Mouse (Mus musculus): ENCODE measurements around the gene Actl7b. TPM values are rescaled to one million over a fixed set of nuclear protein-coding genes. Genes with fewer than 3 reads are reported as not detected.

Gene Actl7b
- polyA plus RNA-seq, 1 experiment from 2014 or later = not detected

DNA sequence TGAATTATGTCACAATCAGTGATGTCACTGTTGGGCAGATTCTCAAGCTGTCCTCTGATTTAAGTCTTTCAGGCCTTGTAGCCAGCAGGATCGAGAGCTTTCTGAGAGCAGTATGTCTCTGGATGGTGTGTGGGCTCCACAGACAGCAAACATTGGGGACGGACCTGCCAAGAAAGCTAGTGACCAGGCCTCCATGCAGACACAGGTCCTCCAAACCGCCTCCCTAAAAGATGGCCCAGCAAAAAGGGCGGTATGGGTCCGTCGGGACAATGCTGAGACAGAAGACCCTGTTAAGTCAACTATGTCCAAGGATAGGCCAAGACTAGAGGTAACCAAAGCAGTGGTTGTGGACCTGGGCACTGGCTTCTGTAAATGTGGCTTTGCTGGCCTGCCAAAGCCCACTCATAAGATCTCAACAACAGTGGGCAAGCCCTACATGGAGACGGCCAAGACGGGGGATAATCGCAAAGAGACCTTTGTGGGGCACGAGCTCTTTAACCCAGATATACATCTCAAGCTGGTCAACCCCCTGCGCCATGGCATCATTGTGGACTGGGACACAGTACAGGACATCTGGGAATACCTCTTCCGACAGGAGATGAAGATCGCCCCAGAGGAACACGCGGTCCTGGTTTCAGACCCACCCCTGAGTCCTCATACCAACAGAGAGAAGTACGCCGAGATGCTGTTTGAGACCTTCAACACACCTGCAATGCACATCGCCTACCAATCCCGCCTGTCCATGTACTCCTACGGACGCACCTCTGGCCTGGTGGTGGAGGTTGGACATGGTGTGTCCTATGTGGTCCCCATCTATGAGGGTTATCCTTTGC is 2.3 kb upstream of the Actl7b start, which contains the start of gene Actl7a:
Gene Actl7a (plus strand): TSS at position 51 of the 833 bp plus-strand sequence.
- H3K9me3 ChIP-seq (ENCODE audit: control insufficient read depth, low read length) = no peaks in the 10 kb centered on the region
- peaks cover under 1% of the 10 kb centered on the region; the same call in 1 of the 2 replicates for H3K36me3 ChIP-seq (ENCODE audit: control insufficient read depth, insufficient read depth, low read length)
- 96% methylated on average over 21 of the region's 21 CpGs for WGBS
- no peak within 1 kb of the TSS for H3K27ac ChIP-seq (ENCODE audit: low read depth, low read length)
- no peak within 1 kb of the TSS for H3K9ac ChIP-seq (ENCODE audit: low read length)
- ATAC-seq (ENCODE audit: low FRiP score) (no peak), DNase-seq (ENCODE audit: low spot score, missing footprints) (no peak)
- H3K27me3 ChIP-seq (ENCODE audit: control insufficient read depth, insufficient read depth, low read length) = no peaks in the 10 kb centered on the region
- no peak within 1 kb of the TSS for H3K4me2 ChIP-seq
- H3K4me1 ChIP-seq (ENCODE audit: control insufficient read depth, insufficient read depth, low read length) = no peaks in the 10 kb centered on the region
- H3K4me3 ChIP-seq (ENCODE audit: low read depth, low read length) = no peak within 1 kb of the TSS

DNA sequence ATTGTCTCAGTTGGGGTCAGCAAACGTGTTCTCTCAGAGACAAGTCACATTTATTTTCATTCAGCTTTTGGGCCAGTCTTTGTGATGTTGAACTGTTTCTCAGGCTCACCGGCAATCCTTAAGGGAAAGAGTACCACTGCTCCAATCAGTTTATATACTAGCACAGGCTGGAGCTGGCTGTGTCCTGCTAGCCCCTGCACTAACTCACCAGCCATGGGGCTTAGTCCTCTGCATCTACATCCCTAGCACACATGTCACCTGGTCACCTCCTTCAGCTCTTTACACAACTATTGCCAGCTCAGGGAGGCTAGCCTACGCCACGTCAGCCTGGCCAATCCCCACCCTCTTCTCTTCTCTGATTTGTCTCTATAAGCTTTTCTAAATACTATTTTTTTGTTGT is 1.5 kb upstream of the Actl7b start:
- 95% methylated on average over 4 of the region's 4 CpGs for WGBS
- no peaks in the 10 kb centered on the region for H3K27me3 ChIP-seq (ENCODE audit: control insufficient read depth, insufficient read depth, low read length)
- ATAC-seq (ENCODE audit: low FRiP score) (no peak), DNase-seq (ENCODE audit: low spot score, missing footprints) (no peak)
- H3K36me3 ChIP-seq (ENCODE audit: control insufficient read depth, insufficient read depth, low read length) = no peaks in the 10 kb centered on the region; the same call in 1 of the 2 replicates
- no peak overlapping the region for H3K9ac ChIP-seq (ENCODE audit: low read length)
- H3K27ac ChIP-seq (ENCODE audit: low read depth, low read length) = no peak overlapping the region
- H3K9me3 ChIP-seq (ENCODE audit: control insufficient read depth, low read length) = no peaks in the 10 kb centered on the region
- no peak overlapping the region for H3K4me2 ChIP-seq
- H3K4me3 ChIP-seq (ENCODE audit: low read depth, low read length) = no peak overlapping the region
- H3K4me1 ChIP-seq (ENCODE audit: control insufficient read depth, insufficient read depth, low read length) = no peaks in the 10 kb centered on the region

GRCm38 (mm10) chr4:56740611-56741010 is 632 bp downstream of the Actl7b start:
- 96% methylated on average over 20 of the region's 20 CpGs for WGBS
- no peak overlapping the region for H3K4me2 ChIP-seq

DNA sequence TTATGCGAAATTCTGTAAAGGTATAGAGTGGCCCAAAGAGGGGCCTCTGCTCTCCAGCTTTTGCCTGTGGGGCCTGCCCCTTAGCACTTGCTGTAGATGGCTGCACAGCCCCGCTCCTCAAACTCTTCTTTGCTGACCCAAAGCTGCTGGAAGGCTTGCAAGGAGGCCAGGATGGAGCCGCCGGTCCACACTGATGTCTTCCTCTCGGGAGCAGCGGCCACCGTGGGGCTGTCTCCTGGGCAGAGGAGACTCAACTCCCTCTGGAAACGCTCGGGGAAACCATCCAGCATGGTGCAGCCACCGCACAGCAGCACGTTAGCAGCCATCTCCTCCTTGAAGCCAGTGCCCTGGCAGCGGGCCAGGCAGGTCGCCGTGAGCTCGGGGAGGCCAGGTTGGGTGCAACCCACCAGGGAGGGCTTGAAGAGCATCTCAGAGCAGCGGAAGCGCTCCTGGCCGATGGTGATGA is 1.2 kb downstream of the Actl7b start, which contains the start of gene Gm26657:
Gene Gm26657 (plus strand): TSS at position 51 of the 466 bp plus-strand sequence.
- H3K36me3 ChIP-seq (ENCODE audit: control insufficient read depth, insufficient read depth, low read length) = no peaks in the 10 kb centered on the region
- H3K4me3 ChIP-seq (ENCODE audit: low read depth, low read length) = no peak within 1 kb of the TSS
- DNase-seq (ENCODE audit: low spot score, missing footprints) (no peak), ATAC-seq (ENCODE audit: low FRiP score) (no peak)
- H3K9me3 ChIP-seq (ENCODE audit: control insufficient read depth, low read length) = no peaks in the 10 kb centered on the region
- H3K27ac ChIP-seq (ENCODE audit: low read depth, low read length) = no peak within 1 kb of the TSS
- no peak within 1 kb of the TSS for H3K4me2 ChIP-seq
- no peaks in the 10 kb centered on the region for H3K27me3 ChIP-seq (ENCODE audit: control insufficient read depth, insufficient read depth, low read length)
- no peaks in the 10 kb centered on the region for H3K4me1 ChIP-seq (ENCODE audit: control insufficient read depth, insufficient read depth, low read length)
- WGBS = 93% methylated on average over 18 of the region's 18 CpGs
- no peak within 1 kb of the TSS for H3K9ac ChIP-seq (ENCODE audit: low read length)

More at GRCm38 (mm10) chr4:56740611-56741010, 632 bp downstream of the Actl7b start:
- Histone ChIP-seq H3K27me3 (ENCODE audit: control insufficient read depth, insufficient read depth, low read length) (no peaks in the 10 kb centered on the region), H3K9ac (ENCODE audit: low read length) (no peak overlapping the region), H3K4me3 (ENCODE audit: low read depth, low read length) (no peak overlapping the region), H3K27ac (ENCODE audit: low read depth, low read length) (no peak overlapping the region), H3K4me1 (ENCODE audit: control insufficient read depth, insufficient read depth, low read length) (no peaks in the 10 kb centered on the region), H3K36me3 (ENCODE audit: control insufficient read depth, insufficient read depth, low read length) (no peaks in the 10 kb centered on the region), H3K9me3 (ENCODE audit: control insufficient read depth, low read length) (no peaks in the 10 kb centered on the region)
- ATAC-seq (ENCODE audit: low FRiP score) = no peak
- no peak for DNase-seq (ENCODE audit: low spot score, missing footprints)

- Histone ChIP-seq H3K4me3 (ENCODE audit: low read depth, low read length) (no peak overlapping the region), H3K27me3 (ENCODE audit: control insufficient read depth, insufficient read depth, low read length) (no peaks in the 10 kb centered on the region), H3K4me2 (no peak overlapping the region), H3K4me1 (ENCODE audit: control insufficient read depth, insufficient read depth, low read length) (no peaks in the 10 kb centered on the region), H3K27ac (ENCODE audit: low read depth, low read length) (no peak overlapping the region), H3K36me3 (ENCODE audit: control insufficient read depth, insufficient read depth, low read length) (no peaks in the 10 kb centered on the region), H3K9me3 (ENCODE audit: control insufficient read depth, low read length) (no peaks in the 10 kb centered on the region), H3K9ac (ENCODE audit: low read length) (no peak overlapping the region)
- no peak for DNase-seq (ENCODE audit: low spot score, missing footprints)
- WGBS = 57% methylated on average over 8 of the region's 8 CpGs
- no peak for ATAC-seq (ENCODE audit: low FRiP score)
Measured at GRCm38 (mm10) chr4:56725839-56726238, 15.4 kb downstream of the Actl7b start.

- H3K4me1 ChIP-seq (ENCODE audit: control insufficient read depth, insufficient read depth, low read length) = no peaks in the 10 kb centered on the region
- H3K4me3 ChIP-seq (ENCODE audit: low read depth, low read length) = no peak overlapping the region
- H3K9ac ChIP-seq (ENCODE audit: low read length) = no peak overlapping the region
- H3K4me2 ChIP-seq = no peak overlapping the region
- ATAC-seq (ENCODE audit: low FRiP score) = no peak
- H3K27me3 ChIP-seq (ENCODE audit: control insufficient read depth, insufficient read depth, low read length) = no peaks in the 10 kb centered on the region
- WGBS = 90% methylated on average over 6 of the region's 6 CpGs
- H3K27ac ChIP-seq (ENCODE audit: low read depth, low read length) = no peak overlapping the region
- H3K9me3 ChIP-seq (ENCODE audit: control insufficient read depth, low read length) = no peaks in the 10 kb centered on the region
- H3K36me3 ChIP-seq (ENCODE audit: control insufficient read depth, insufficient read depth, low read length) = no peaks in the 10 kb centered on the region
- DNase-seq (ENCODE audit: low spot score, missing footprints) = no peak
Measured at GRCm38 (mm10) chr4:56723237-56723636, 18.0 kb downstream of the Actl7b start.

DNA sequence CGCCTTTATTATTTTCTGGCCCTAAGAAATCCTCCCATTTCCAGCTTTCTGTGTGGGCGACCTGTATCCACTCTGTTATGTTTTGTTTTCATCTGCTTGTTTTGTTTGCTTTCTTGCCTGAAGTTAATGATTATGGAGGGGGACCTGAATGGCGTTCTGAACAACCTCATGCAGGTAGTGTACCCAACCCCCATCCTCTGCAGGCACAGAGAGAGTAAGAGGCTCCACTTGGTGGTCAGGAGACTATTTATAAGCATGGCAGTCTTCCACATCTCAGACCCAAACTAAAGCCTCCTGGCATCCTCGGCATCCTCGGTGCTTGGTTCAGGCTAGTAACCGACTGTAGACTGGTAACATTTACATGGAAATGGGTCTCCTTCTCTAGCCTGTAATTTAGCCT is 18.9 kb downstream of the Actl7b start:
- Histone ChIP-seq H3K4me2 (no peak overlapping the region), H3K4me1 (ENCODE audit: control insufficient read depth, insufficient read depth, low read length) (no peaks in the 10 kb centered on the region), H3K27me3 (ENCODE audit: control insufficient read depth, insufficient read depth, low read length) (no peaks in the 10 kb centered on the region), H3K9ac (ENCODE audit: low read length) (no peak overlapping the region), H3K9me3 (ENCODE audit: control insufficient read depth, low read length) (no peaks in the 10 kb centered on the region), H3K4me3 (ENCODE audit: low read depth, low read length) (no peak overlapping the region), H3K36me3 (ENCODE audit: control insufficient read depth, insufficient read depth, low read length) (no peaks in the 10 kb centered on the region), H3K27ac (ENCODE audit: low read depth, low read length) (no peak overlapping the region)
- ATAC-seq (ENCODE audit: low FRiP score) (no peak), DNase-seq (ENCODE audit: low spot score, missing footprints) (no peak)
- WGBS = 76% methylated on average over 6 of the region's 6 CpGs

DNA sequence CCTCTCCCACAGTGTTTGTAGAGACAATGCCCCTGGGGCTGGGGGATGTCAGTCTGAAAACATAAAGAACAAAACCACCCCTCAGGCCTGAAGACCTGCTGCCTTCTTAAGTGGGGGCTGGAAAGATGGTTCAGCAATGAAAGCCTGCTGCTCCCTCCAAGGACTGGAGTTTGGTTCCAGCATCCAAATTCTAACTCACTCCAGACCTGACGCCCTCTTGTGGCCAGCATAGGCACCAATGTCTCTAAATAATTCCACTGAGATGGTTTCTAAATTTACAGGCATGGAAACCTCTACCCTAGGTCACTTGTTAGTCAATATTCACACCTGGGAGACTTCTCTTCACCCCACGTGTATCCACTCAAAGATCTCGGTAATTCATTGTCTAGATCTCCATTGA is 19.8 kb downstream of the Actl7b start:
- Histone ChIP-seq H3K4me3 (ENCODE audit: low read depth, low read length) (no peak overlapping the region), H3K4me1 (ENCODE audit: control insufficient read depth, insufficient read depth, low read length) (no peaks in the 10 kb centered on the region), H3K27ac (ENCODE audit: low read depth, low read length) (no peak overlapping the region), H3K9me3 (ENCODE audit: control insufficient read depth, low read length) (no peaks in the 10 kb centered on the region), H3K9ac (ENCODE audit: low read length) (no peak overlapping the region), H3K27me3 (ENCODE audit: control insufficient read depth, insufficient read depth, low read length) (no peaks in the 10 kb centered on the region), H3K36me3 (ENCODE audit: control insufficient read depth, insufficient read depth, low read length) (no peaks in the 10 kb centered on the region), H3K4me2 (no peak overlapping the region)
- WGBS = 28% methylated on average over 3 of the region's 3 CpGs
- DNase-seq (ENCODE audit: low spot score, missing footprints) (peak; percentile 84), ATAC-seq (ENCODE audit: low FRiP score) (no peak)

GRCm38 (mm10) chr4:56720403-56720802 is 20.8 kb downstream of the Actl7b start:
- Histone ChIP-seq H3K9me3 (ENCODE audit: control insufficient read depth, low read length) (no peaks in the 10 kb centered on the region), H3K9ac (ENCODE audit: low read length) (no peak overlapping the region), H3K36me3 (ENCODE audit: control insufficient read depth, insufficient read depth, low read length) (no peaks in the 10 kb centered on the region), H3K4me1 (ENCODE audit: control insufficient read depth, insufficient read depth, low read length) (no peaks in the 10 kb centered on the region), H3K4me3 (ENCODE audit: low read depth, low read length) (no peak overlapping the region), H3K27ac (ENCODE audit: low read depth, low read length) (no peak overlapping the region), H3K27me3 (ENCODE audit: control insufficient read depth, insufficient read depth, low read length) (no peaks in the 10 kb centered on the region), H3K4me2 (no peak overlapping the region)
- ATAC-seq (ENCODE audit: low FRiP score) (no peak), DNase-seq (ENCODE audit: low spot score, missing footprints) (no peak)
- WGBS = 92% methylated on average over 9 of the region's 9 CpGs

Measured in midbrain, embryonic 11.5 days (tissue).